Mouse (Mus musculus): ENCODE results near the gene Pcnx4. TPM values are rescaled to one million over a fixed set of nuclear protein-coding genes. Genes with fewer than 3 reads are reported as not detected.
"Not testable (repeated sequence)": the region's sequence is repeated elsewhere in the genome, so short reads cannot be mapped to it uniquely, and the experiment has no call there.

Pcnx4 gene
- polyA plus RNA-seq, 1 experiment from 2014 or later, result 4.9 TPM

GRCm38 (mm10) chr12:72582021-72582420 is 45.8 kb downstream of the Pcnx4 start:
- Histone ChIP-seq H3K36me3 (ENCODE audit: control insufficient read depth, insufficient read depth, low read length) (no peaks in the 10 kb centered on the region; the same call in 1 of the 2 replicates), H3K9me3 (ENCODE audit: control insufficient read depth, low read length) (no peaks in the 10 kb centered on the region), H3K27ac (replicated peaks) (no peak overlapping the region), H3K9ac (ENCODE audit: low read length) (no peak overlapping the region), H3K4me1 (replicated peaks; ENCODE audit: control insufficient read depth, insufficient read depth) (no peaks in the 10 kb centered on the region), H3K4me3 (ENCODE audit: low read depth, low read length) (no peak overlapping the region), H3K4me2 (replicated peaks; ENCODE audit: low read depth) (no peak overlapping the region), H3K27me3 (ENCODE audit: control insufficient read depth, insufficient read depth, low read length) (no peaks in the 10 kb centered on the region)
- 89% methylated on average over 3 of the region's 3 CpGs for WGBS
- DNase-seq (ENCODE audit: low spot score), result no peak
- TF ChIP-seq CTCF (IDR thresholded peaks at IDR 0.05; ENCODE audit: low read depth), result no peak
- TF ChIP-seq EP300 (optimal IDR thresholded peaks at IDR 0.05), result no peak
- ATAC-seq (ENCODE audit: low FRiP score, low TSS enrichment), result no peak

- Histone ChIP-seq H3K4me1 (replicated peaks; ENCODE audit: control insufficient read depth, insufficient read depth) (no peaks in the 10 kb centered on the region), H3K27me3 (ENCODE audit: control insufficient read depth, insufficient read depth, low read length) (no peaks in the 10 kb centered on the region), H3K27ac (replicated peaks) (no peak overlapping the region), H3K9me3 (ENCODE audit: control insufficient read depth, low read length) (no peaks in the 10 kb centered on the region), H3K4me2 (replicated peaks; ENCODE audit: low read depth) (no peak overlapping the region), H3K4me3 (ENCODE audit: low read depth, low read length) (no peak overlapping the region), H3K9ac (ENCODE audit: low read length) (no peak overlapping the region), H3K36me3 (ENCODE audit: control insufficient read depth, insufficient read depth, low read length) (no peaks in the 10 kb centered on the region; the same call in 1 of the 2 replicates)
- 91% methylated on average over 2 of the region's 2 CpGs for WGBS
- no peak for TF ChIP-seq CTCF (IDR thresholded peaks at IDR 0.05; ENCODE audit: low read depth)
- no peak for TF ChIP-seq EP300 (optimal IDR thresholded peaks at IDR 0.05)
- no peak for DNase-seq (ENCODE audit: low spot score)
- ATAC-seq (ENCODE audit: low FRiP score, low TSS enrichment), result no peak
Observed at GRCm38 (mm10) chr12:72583099-72583498, 46.9 kb downstream of the Pcnx4 start.

- DNase-seq (ENCODE audit: low spot score) (no peak), ATAC-seq (ENCODE audit: low FRiP score, low TSS enrichment) (no peak)
- Histone ChIP-seq H3K27me3 (ENCODE audit: control insufficient read depth, insufficient read depth, low read length) (no peaks in the 10 kb centered on the region), H3K9me3 (ENCODE audit: control insufficient read depth, low read length) (no peaks in the 10 kb centered on the region), H3K4me1 (replicated peaks; ENCODE audit: control insufficient read depth, insufficient read depth) (no peaks in the 10 kb centered on the region), H3K9ac (ENCODE audit: low read length) (no peak overlapping the region), H3K4me3 (ENCODE audit: low read depth, low read length) (no peak overlapping the region), H3K27ac (replicated peaks) (no peak overlapping the region), H3K36me3 (ENCODE audit: control insufficient read depth, insufficient read depth, low read length) (no peaks in the 10 kb centered on the region; the same call in 1 of the 2 replicates), H3K4me2 (replicated peaks; ENCODE audit: low read depth) (no peak overlapping the region)
- 90% methylated on average over 1 of the region's 1 CpGs for WGBS
- TF ChIP-seq CTCF (IDR thresholded peaks at IDR 0.05; ENCODE audit: low read depth), result no peak
- no peak for TF ChIP-seq EP300 (optimal IDR thresholded peaks at IDR 0.05)
Observed at GRCm38 (mm10) chr12:72585339-72585738, 49.2 kb downstream of the Pcnx4 start.

GRCm38 (mm10) chr12:72592991-72593390 is 56.8 kb downstream of the Pcnx4 start:
- Histone ChIP-seq H3K4me2 (replicated peaks; ENCODE audit: low read depth) (no peak overlapping the region), H3K9me3 (ENCODE audit: control insufficient read depth, low read length) (no peaks in the 10 kb centered on the region), H3K36me3 (ENCODE audit: control insufficient read depth, insufficient read depth, low read length) (no peaks in the 10 kb centered on the region), H3K4me1 (replicated peaks; ENCODE audit: control insufficient read depth, insufficient read depth) (no peaks in the 10 kb centered on the region), H3K27me3 (ENCODE audit: control insufficient read depth, insufficient read depth, low read length) (no peaks in the 10 kb centered on the region), H3K4me3 (ENCODE audit: low read depth, low read length) (no peak overlapping the region), H3K27ac (replicated peaks) (no peak overlapping the region), H3K9ac (ENCODE audit: low read length) (no peak overlapping the region)
- ATAC-seq (ENCODE audit: low FRiP score, low TSS enrichment), result no peak
- no peak for DNase-seq (ENCODE audit: low spot score)
- TF ChIP-seq CTCF (IDR thresholded peaks at IDR 0.05; ENCODE audit: low read depth) (no peak), EP300 (optimal IDR thresholded peaks at IDR 0.05) (no peak)

GRCm38 (mm10) chr12:72594001-72594400 is 57.8 kb downstream of the Pcnx4 start:
- Histone ChIP-seq H3K9ac (ENCODE audit: low read length) (no peak overlapping the region), H3K27me3 (ENCODE audit: control insufficient read depth, insufficient read depth, low read length) (no peaks in the 10 kb centered on the region), H3K4me2 (replicated peaks; ENCODE audit: low read depth) (no peak overlapping the region), H3K4me1 (replicated peaks; ENCODE audit: control insufficient read depth, insufficient read depth) (no peaks in the 10 kb centered on the region), H3K27ac (replicated peaks) (no peak overlapping the region), H3K36me3 (ENCODE audit: control insufficient read depth, insufficient read depth, low read length) (no peaks in the 10 kb centered on the region), H3K9me3 (ENCODE audit: control insufficient read depth, low read length) (no peaks in the 10 kb centered on the region), H3K4me3 (ENCODE audit: low read depth, low read length) (no peak overlapping the region)
- 68% methylated on average over 2 of the region's 2 CpGs for WGBS
- TF ChIP-seq CTCF (IDR thresholded peaks at IDR 0.05; ENCODE audit: low read depth) (no peak), EP300 (optimal IDR thresholded peaks at IDR 0.05) (no peak)
- DNase-seq (ENCODE audit: low spot score) (no peak), ATAC-seq (ENCODE audit: low FRiP score, low TSS enrichment) (no peak)

- not testable (repeated sequence) for H3K9ac ChIP-seq (ENCODE audit: low read length); H3K36me3 ChIP-seq (ENCODE audit: control insufficient read depth, insufficient read depth, low read length); DNase-seq (ENCODE audit: low spot score); H3K27ac ChIP-seq (replicated peaks); H3K4me2 ChIP-seq (replicated peaks; ENCODE audit: low read depth); H3K27me3 ChIP-seq (ENCODE audit: control insufficient read depth, insufficient read depth, low read length); ATAC-seq (ENCODE audit: low FRiP score, low TSS enrichment); H3K9me3 ChIP-seq (ENCODE audit: control insufficient read depth, low read length); H3K4me3 ChIP-seq (ENCODE audit: low read depth, low read length); H3K4me1 ChIP-seq (replicated peaks; ENCODE audit: control insufficient read depth, insufficient read depth)
- 78% methylated on average over 2 of the region's 2 CpGs for WGBS
Observed at GRCm38 (mm10) chr12:72598731-72599130, 62.5 kb downstream of the Pcnx4 start.
